Mouse (Mus musculus): ENCODE data around the gene Pklr.
A peak's percentile ranks its signal among the peaks of the same experiment; 100 is the strongest.

GRCm38 (mm10) chr3:89164506-89165267 lies 28.7 kb downstream of the Pklr start, which contains the start of gene Clk2:
- TF ChIP-seq FOSL1 (IDR thresholded peaks at IDR 0.05; ENCODE audit: insufficient read depth, low read length, poor library complexity, severe bottlenecking) (no peak), CTCF (IDR thresholded peaks at IDR 0.05; ENCODE audit: control insufficient read depth, insufficient read depth, insufficient read length) (no peak), USF1 (IDR thresholded peaks at IDR 0.05; ENCODE audit: low read depth) (peak; percentile 45), MYOG (IDR thresholded peaks at IDR 0.05; ENCODE audit: control insufficient read depth, extremely low read depth, insufficient read length) (no peak)
